Mouse (Mus musculus): Measurements from ENCODE around the gene Gpr19. TPM values are rescaled to one million over a fixed set of nuclear protein-coding genes. Genes with fewer than 3 reads are reported as not detected.

The Gpr19 gene
- total RNA-seq, 1 experiment from 2014 or later: 7.8 TPM

DNA sequence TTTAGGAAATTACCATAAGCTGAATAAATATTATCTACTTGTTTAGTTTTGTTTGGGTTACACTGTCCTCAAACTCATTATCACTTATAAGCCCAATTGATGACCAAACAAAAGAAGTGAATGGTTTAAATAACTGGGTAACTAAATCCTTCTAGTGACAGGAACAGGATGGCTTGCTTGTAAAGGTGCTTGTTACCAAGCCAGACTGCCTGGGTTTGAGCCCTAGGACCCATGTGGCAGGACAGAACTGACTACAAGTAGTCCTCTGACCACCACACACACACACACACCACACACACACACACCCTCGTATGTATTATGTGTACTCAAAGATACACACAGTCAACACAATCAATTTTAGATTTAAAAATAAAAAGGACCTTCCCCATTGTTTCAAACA is 8.6 kb downstream of the Gpr19 start:
- no peak for ATAC-seq (replicated peaks; ENCODE audit: low read depth, poor library complexity, severe bottlenecking)

GRCm38 (mm10) chr6:134888563-134889017 is 9.8 kb downstream of the Gpr19 start:
- ATAC-seq (replicated peaks; ENCODE audit: low read depth, poor library complexity, severe bottlenecking): no peak

DNA sequence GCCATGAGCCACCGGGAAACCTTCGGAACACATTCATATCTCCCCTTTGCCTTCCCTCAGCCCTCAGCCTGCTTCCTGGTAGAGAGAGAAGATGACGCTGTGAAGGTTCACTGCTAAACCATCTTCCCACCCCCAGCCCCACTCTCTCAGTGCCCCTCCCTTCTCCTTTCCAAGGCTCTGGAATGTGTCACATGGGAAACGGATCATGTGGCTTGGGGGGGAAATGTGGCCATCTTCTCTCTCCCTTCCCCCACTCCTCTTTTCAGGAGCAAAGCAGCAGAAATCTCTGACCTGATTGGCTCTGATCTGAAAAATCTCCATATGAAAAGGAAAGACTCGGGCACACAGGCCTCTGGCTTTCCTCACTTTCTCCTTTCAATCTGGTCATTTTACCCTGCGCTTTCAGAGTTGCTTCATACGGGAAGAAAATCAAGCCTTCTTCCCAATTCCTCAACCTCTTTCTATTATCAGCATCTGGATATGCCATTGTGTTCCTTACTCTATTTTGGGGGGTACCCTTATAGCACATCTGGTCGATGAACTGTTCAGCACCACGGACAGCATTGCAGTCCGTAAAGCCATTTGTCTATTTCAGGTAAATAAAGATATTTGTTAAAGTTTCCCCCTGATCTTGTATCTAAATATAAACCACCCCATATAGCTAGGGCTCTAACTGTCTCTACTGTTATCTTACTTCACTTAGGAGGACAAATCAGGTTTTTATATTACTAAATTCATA is 10.5 kb downstream of the Gpr19 start:
- ATAC-seq (replicated peaks; ENCODE audit: low read depth, poor library complexity, severe bottlenecking): 0 out of 2 replicates have a peak, but pooled peaks have one; percentile 47

DNA sequence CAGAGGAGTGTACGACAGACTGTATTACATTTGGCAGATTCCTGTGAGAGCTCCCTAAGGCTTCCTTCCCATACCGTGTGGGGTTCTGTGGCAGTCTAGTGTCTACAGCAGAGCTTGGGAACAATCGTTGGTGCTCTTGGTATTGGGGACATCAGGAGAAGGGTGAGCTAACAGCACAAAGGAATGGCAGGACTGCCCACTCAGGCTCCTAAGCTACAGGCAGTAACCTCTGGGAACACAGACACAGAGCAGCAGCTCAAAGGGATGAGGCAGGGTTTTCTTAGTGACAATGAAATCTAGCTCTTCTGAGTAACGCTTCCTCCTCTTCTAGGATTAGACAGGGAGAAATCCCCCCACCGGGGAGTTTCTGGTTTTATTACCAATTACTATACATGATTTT is 11.4 kb downstream of the Gpr19 start:
- no peak for ATAC-seq (replicated peaks; ENCODE audit: low read depth, poor library complexity, severe bottlenecking)

DNA sequence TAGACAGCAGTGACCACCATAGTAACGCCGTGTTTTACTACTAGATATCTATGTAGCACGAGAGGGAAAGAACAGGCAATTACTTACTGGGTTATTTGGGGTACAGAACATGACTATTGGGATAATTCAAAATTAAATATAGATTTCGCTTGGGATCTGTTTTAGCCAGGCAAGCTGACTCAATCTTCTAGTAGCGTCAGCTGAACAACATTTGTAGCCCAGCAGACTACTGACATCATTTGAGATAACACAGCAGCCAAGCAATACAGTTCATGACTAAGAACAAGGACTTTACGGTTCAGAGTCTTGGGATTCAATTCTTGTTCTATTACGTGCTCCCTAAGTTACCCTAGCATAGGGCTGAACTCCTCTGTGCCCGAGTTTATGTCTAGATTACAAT is 11.9 kb downstream of the Gpr19 start:
- ATAC-seq (replicated peaks; ENCODE audit: low read depth, poor library complexity, severe bottlenecking): no peak

GRCm38 (mm10) chr6:134885515-134885914 is 12.9 kb downstream of the Gpr19 start:
- ATAC-seq (replicated peaks; ENCODE audit: low read depth, poor library complexity, severe bottlenecking): no peak

GRCm38 (mm10) chr6:134883661-134884060 is 14.7 kb downstream of the Gpr19 start:
- ATAC-seq (replicated peaks; ENCODE audit: low read depth, poor library complexity, severe bottlenecking): no peak

GRCm38 (mm10) chr6:134880046-134880445 is 18.3 kb downstream of the Gpr19 start:
- ATAC-seq (replicated peaks; ENCODE audit: low read depth, poor library complexity, severe bottlenecking): no peak

DNA sequence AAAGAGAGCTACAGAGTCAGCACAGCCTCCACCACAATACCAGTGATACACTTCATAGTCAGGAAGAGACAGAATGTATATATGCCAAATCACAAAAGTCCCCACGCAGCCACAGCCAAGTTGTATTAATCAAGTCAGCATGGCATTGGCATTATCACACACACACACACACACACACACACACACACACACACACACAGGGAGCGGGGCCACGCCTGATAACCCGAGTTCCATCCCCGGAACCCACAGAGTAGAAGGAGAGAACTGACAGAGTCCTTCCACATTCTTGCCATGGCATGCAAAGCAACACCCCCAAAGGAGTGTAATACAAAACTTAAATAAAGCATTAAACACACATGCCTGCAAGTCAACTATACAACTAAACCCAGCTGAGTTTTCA is 18.8 kb downstream of the Gpr19 start:
- 0 out of 2 replicates have a peak, but pooled peaks have one; percentile 41 for ATAC-seq (replicated peaks; ENCODE audit: low read depth, poor library complexity, severe bottlenecking)

GRCm38 (mm10) chr6:134877892-134878291 is 20.5 kb downstream of the Gpr19 start:
- no peak for ATAC-seq (replicated peaks; ENCODE audit: low read depth, poor library complexity, severe bottlenecking)

DNA sequence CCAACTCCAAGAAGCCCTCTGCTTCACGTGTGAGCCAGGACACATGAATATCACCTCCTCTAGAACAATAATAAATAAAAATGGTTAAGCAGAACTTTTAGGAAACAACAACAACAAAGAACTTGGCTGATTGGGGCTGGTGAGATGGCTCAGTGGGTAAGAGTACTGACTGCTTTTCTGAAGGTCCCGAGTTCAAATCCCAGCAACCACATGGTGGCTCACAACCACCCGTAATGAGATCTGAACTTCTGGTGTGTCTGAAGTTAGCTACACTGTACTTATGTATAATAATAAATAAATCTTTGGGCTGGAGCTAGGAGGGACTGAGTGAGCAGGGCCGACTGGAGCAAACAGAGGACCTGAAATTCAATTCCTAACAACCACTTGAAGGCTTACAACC is 21.1 kb downstream of the Gpr19 start:
- no peak for ATAC-seq (replicated peaks; ENCODE audit: low read depth, poor library complexity, severe bottlenecking)

GRCm38 (mm10) chr6:134876795-134877194 is 21.6 kb downstream of the Gpr19 start:
- peak; percentile 64 for ATAC-seq (replicated peaks; ENCODE audit: low read depth, poor library complexity, severe bottlenecking)

GRCm38 (mm10) chr6:134873018-134873417 is 25.4 kb downstream of the Gpr19 start:
- ATAC-seq (replicated peaks; ENCODE audit: low read depth, poor library complexity, severe bottlenecking): no peak

DNA sequence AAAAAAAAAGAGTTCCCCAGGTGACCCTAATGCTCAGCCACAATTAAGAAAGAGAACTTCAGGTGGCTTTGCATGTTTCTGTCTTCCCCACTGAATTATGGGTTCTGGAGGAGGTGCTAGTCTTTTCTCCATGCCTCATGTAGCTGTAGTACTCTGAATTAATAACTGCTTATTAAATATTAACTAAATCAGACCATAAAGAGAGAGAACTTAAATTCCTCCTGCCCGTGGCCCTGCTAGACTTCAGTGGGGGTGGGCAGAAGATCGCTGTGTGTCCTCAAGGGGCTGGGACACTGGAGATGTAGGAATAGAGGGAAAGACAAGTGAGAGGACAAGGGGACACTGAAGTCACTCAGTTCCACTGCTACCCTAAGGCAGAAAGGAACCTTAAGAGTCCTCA is 26.1 kb downstream of the Gpr19 start:
- ATAC-seq (replicated peaks; ENCODE audit: low read depth, poor library complexity, severe bottlenecking): no peak

- ATAC-seq (replicated peaks; ENCODE audit: low read depth, poor library complexity, severe bottlenecking): peak; percentile 47; the same call in 1 of the 2 replicates
These were observed 27.5 kb downstream of the Gpr19 start for GRCm38 (mm10) chr6:134870887-134871286.

GRCm38 (mm10) chr6:134870209-134870742 is 28.1 kb downstream of the Gpr19 start:
- ATAC-seq (replicated peaks; ENCODE audit: low read depth, poor library complexity, severe bottlenecking): peak; percentile 39; the same call in 1 of the 2 replicates

DNA sequence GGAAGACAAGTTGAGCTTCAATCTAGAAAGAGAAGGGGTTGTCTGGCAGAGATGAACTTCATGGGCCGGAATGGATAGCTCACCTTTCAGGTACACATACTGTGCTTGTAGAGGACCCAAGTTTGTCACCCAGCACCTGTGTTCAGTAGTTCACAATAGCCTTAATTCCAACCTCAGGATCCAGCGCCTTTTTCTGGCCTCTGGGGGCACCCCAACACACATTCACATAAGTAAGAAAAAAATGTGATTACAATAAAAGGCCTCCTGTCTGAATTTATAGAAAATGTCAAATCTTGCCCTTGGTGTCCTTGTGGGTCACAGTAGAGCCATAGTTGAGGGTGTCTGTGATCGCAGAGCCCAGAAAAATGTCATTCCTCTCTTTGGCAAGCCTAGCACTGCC is 31.1 kb downstream of the Gpr19 start:
- ATAC-seq (replicated peaks; ENCODE audit: low read depth, poor library complexity, severe bottlenecking): no peak

- no peak for ATAC-seq (replicated peaks; ENCODE audit: low read depth, poor library complexity, severe bottlenecking)
These were observed 32.3 kb downstream of the Gpr19 start for GRCm38 (mm10) chr6:134866113-134866512.

- peak; percentile 97 for ATAC-seq (replicated peaks; ENCODE audit: low read depth, poor library complexity, severe bottlenecking)
These were observed 35.2 kb downstream of the Gpr19 start for GRCm38 (mm10) chr6:134863146-134863545.

- peak; percentile 50 for ATAC-seq (replicated peaks; ENCODE audit: low read depth, poor library complexity, severe bottlenecking)
These were observed 35.7 kb downstream of the Gpr19 start for GRCm38 (mm10) chr6:134862671-134863104.

DNA sequence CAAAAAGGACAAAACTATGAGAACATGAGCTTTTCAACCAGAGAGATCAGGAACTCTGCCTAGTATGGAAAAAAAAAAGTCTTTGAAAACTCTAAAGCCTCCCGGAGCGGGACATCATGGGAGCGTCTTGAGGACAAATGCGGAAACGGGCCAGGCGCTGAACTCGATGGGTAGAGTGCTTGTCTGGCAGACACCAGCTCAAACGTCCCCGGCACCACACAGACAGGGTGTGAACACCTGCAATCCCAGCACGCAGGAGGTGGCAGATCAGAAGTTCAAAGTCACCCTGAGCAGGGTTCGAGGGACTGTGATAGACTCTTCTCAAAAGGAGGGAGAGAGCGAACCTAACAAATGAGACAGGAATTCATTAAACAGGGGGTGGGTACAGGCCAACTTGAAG is 37.0 kb downstream of the Gpr19 start:
- ATAC-seq (replicated peaks; ENCODE audit: low read depth, poor library complexity, severe bottlenecking): no peak

DNA sequence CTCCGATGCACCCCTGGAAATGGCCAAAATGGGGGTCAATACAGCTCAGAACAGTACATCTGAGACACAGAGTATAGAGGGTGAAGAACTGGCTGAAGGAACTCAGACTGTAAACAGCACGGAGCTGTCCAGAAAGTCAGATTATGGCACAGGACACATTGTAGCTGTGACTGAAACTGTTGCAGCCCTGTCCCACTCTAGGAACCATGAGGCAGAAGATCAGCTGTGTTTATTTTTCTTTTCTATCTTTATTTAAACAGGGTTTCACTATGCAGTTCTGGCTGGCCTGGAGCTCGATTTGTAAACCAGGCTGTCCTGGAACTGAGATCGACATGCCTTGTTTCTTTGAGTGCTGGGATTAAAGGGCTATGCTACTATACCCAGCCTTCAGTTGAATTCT is 38.1 kb downstream of the Gpr19 start:
- no peak for ATAC-seq (replicated peaks; ENCODE audit: low read depth, poor library complexity, severe bottlenecking)
